Mouse (Mus musculus) CH12.LX (cell line): ENCODE results near the gene Gipr. TPM values are rescaled to one million over a fixed set of nuclear protein-coding genes. Genes with fewer than 3 reads are reported as not detected.

Experiments used
- DNase-seq: peaks from one replicate; pipeline ENCODE4 v3.0.0-alpha.2; 2013; ENCODE audit errors: extremely low read depth
- H3K27ac ChIP-seq: 2 replicates; pipeline ENCODE4 v1.5.1; 2012; ENCODE audit warnings: low read depth, mild to moderate bottlenecking, control low read depth, moderate library complexity; ENCODE audit not compliant: insufficient read depth
- H3K27me3 ChIP-seq: replicated peaks from 2 replicates; pipeline ENCODE3; 2012; ENCODE audit warnings: inconsistent platforms
- H3K36me3 ChIP-seq, 2 experiments: replicated peaks in 1 of 2; 2 replicates each; pipeline versions ENCODE3 to v1.6.1; 2012; ENCODE audit warnings: inconsistent platforms in 1 of 2, low read length in 1 of 2, mild to moderate bottlenecking in 1 of 2, mixed read lengths in 1 of 2, moderate library complexity in 1 of 2; ENCODE audit not compliant: control insufficient read depth in 1 of 2, insufficient read depth in 1 of 2
- H3K4me1 ChIP-seq, 2 experiments: 2 replicates each; pipeline ENCODE4 v1.6.1; 2012; ENCODE audit warnings: inconsistent platforms in 1 of 2, moderate library complexity in 1 of 2; ENCODE audit not compliant: insufficient read depth in 2 of 2, control insufficient read depth in 1 of 2
- H3K4me2 ChIP-seq: 2 replicates; pipeline ENCODE4 v1.6.1; 2012; ENCODE audit warnings: low read depth, mild to moderate bottlenecking, control low read depth; ENCODE audit not compliant: poor library complexity, insufficient read depth, severe bottlenecking
- H3K4me3 ChIP-seq, 3 experiments: fragments of 150-350 bp in 1 of 3; sonication (generic) in 1 of 3; replicated peaks in 1 of 3; 2 replicates each; pipeline versions ENCODE3 to v1.5.1; 2011 to 2012; ENCODE audit warnings: low read depth in 2 of 3, low read length in 2 of 3, mild to moderate bottlenecking in 2 of 3, moderate library complexity in 2 of 3, control low read depth in 1 of 3, improper control_type of control experiment in 1 of 3, inconsistent platforms in 1 of 3, mixed read lengths in 1 of 3; ENCODE audit not compliant: poor library complexity in 1 of 3
- H3K79me2 ChIP-seq: replicated peaks from 2 replicates; pipeline ENCODE4 v1.6.1; 2012; ENCODE audit warnings: mild to moderate bottlenecking, moderate library complexity; ENCODE audit not compliant: control insufficient read depth, poor library complexity, insufficient read depth, severe bottlenecking; ENCODE audit errors: extremely low read depth
- H3K9ac ChIP-seq: 2 replicates; pipeline ENCODE4 v1.6.1; 2012; ENCODE audit warnings: low read depth, mild to moderate bottlenecking, control low read depth, moderate library complexity; ENCODE audit not compliant: insufficient read depth
- H3K9me3 ChIP-seq: replicated peaks from 2 replicates; pipeline ENCODE3; 2012; ENCODE audit warnings: low read length, inconsistent platforms, mixed read lengths
- BHLHE40 ChIP-seq: IDR thresholded peaks from 2 replicates; pipeline ENCODE4 v1.6.1; 2011; ENCODE audit warnings: mild to moderate bottlenecking, low read depth, low read length, improper control_type of control experiment
- CTCF ChIP-seq, 2 experiments: IDR thresholded peaks in 1 of 2; conservative IDR thresholded peaks in 1 of 2; 2 replicates each; pipeline ENCODE4 v1.5.1; 2011 to 2012; ENCODE audit warnings: low read depth in 2 of 2, low read length in 2 of 2, improper control_type of control experiment in 1 of 2, inconsistent platforms in 1 of 2, mild to moderate bottlenecking in 1 of 2, moderate library complexity in 1 of 2
- E2F4 ChIP-seq: IDR thresholded peaks from 2 replicates; pipeline ENCODE4 v1.6.1; 2011; ENCODE audit warnings: low read depth, low read length, improper control_type of control experiment; ENCODE audit not compliant: insufficient replicate concordance
- ELF1 ChIP-seq: IDR thresholded peaks from 2 replicates; pipeline ENCODE4 v1.6.1; 2014; ENCODE audit warnings: low read depth, mild to moderate bottlenecking, inconsistent platforms, low read length, improper control_type of control experiment
- EP300 ChIP-seq: IDR thresholded peaks from 2 replicates; pipeline ENCODE4 v1.6.1; 2011; ENCODE audit warnings: low read length, improper control_type of control experiment
- ETS1 ChIP-seq: conservative IDR thresholded peaks from 2 replicates; pipeline ENCODE4 v1.6.1; 2012; ENCODE audit warnings: low read depth, mild to moderate bottlenecking, inconsistent platforms, low read length, improper control_type of control experiment, moderate library complexity
- HCFC1 ChIP-seq: IDR thresholded peaks from 2 replicates; pipeline ENCODE4 v1.6.1; 2012; ENCODE audit warnings: low read depth, mild to moderate bottlenecking, inconsistent platforms, low read length, improper control_type of control experiment
- IRF4 ChIP-seq: IDR thresholded peaks from 2 replicates; pipeline ENCODE4 v1.6.1; 2014; ENCODE audit warnings: low read depth, mild to moderate bottlenecking, inconsistent platforms, low read length, improper control_type of control experiment
- JUN ChIP-seq: IDR thresholded peaks from 2 replicates; pipeline ENCODE4 v1.6.1; 2011; ENCODE audit warnings: low read depth, mild to moderate bottlenecking, low read length, improper control_type of control experiment, moderate library complexity; ENCODE audit not compliant: insufficient read depth
- JUND ChIP-seq: conservative IDR thresholded peaks from 2 replicates; pipeline ENCODE4 v1.6.1; 2011; ENCODE audit warnings: low read depth, low read length, improper control_type of control experiment
- MAFK ChIP-seq: IDR thresholded peaks from 2 replicates; pipeline ENCODE4 v1.6.1; 2011; ENCODE audit warnings: low read length, improper control_type of control experiment; ENCODE audit not compliant: insufficient replicate concordance
- MAZ ChIP-seq: IDR thresholded peaks from 2 replicates; pipeline ENCODE4 v1.6.1; 2012; ENCODE audit warnings: low read depth, mild to moderate bottlenecking, inconsistent platforms, low read length, improper control_type of control experiment, moderate library complexity
- MEF2A ChIP-seq: IDR thresholded peaks from 2 replicates; pipeline ENCODE4 v1.6.1; 2014; ENCODE audit warnings: low read depth, mild to moderate bottlenecking, inconsistent platforms, low read length, improper control_type of control experiment, borderline replicate concordance
- MYC ChIP-seq: IDR thresholded peaks from 2 replicates; pipeline ENCODE4 v1.6.1; 2011; ENCODE audit warnings: low read depth, mild to moderate bottlenecking, improper control_type of control experiment, low read length
- NELFE ChIP-seq: IDR thresholded peaks from 2 replicates; pipeline ENCODE4 v1.6.1; 2011; ENCODE audit warnings: low read depth, low read length, improper control_type of control experiment
- NRF1 ChIP-seq: IDR thresholded peaks from 2 replicates; pipeline ENCODE4 v1.6.1; 2014; ENCODE audit warnings: low read depth, mild to moderate bottlenecking, inconsistent platforms, low read length, improper control_type of control experiment, moderate library complexity
- PAX5 ChIP-seq: IDR thresholded peaks from 2 replicates; pipeline ENCODE4 v1.6.1; 2012; ENCODE audit warnings: low read length, inconsistent platforms, mixed read lengths
- POLR2A ChIP-seq: IDR thresholded peaks from 2 replicates; pipeline ENCODE4 v1.6.1; 2011; ENCODE audit warnings: low read depth, mild to moderate bottlenecking, improper control_type of control experiment, low read length
- POLR2AphosphoS2 ChIP-seq: IDR thresholded peaks from 2 replicates; pipeline ENCODE4 v1.6.1; 2011; ENCODE audit warnings: low read depth, low read length, improper control_type of control experiment
- RAD21 ChIP-seq: IDR thresholded peaks from 2 replicates; pipeline ENCODE4 v1.6.1; 2011; ENCODE audit warnings: low read depth, mild to moderate bottlenecking, low read length, improper control_type of control experiment, moderate library complexity
- SIN3A ChIP-seq: IDR thresholded peaks from 2 replicates; pipeline ENCODE4 v1.6.1; 2012; ENCODE audit warnings: low read length, improper control_type of control experiment, inconsistent platforms
- SMC3 ChIP-seq: IDR thresholded peaks from 2 replicates; pipeline ENCODE4 v1.6.1; 2011; ENCODE audit warnings: low read depth, low read length, improper control_type of control experiment
- TBP ChIP-seq: conservative IDR thresholded peaks from 2 replicates; pipeline ENCODE4 v1.6.1; 2011; ENCODE audit warnings: low read depth, low read length, improper control_type of control experiment
- TCF12 ChIP-seq: IDR thresholded peaks from 2 replicates; pipeline ENCODE4 v1.6.1; 2014; ENCODE audit warnings: low read depth, mild to moderate bottlenecking, inconsistent platforms, low read length, improper control_type of control experiment
- UBTF ChIP-seq: IDR thresholded peaks from 2 replicates; pipeline ENCODE4 v1.6.1; 2012; ENCODE audit warnings: low read depth, mild to moderate bottlenecking, inconsistent platforms, low read length, improper control_type of control experiment, moderate library complexity
- ZKSCAN1 ChIP-seq: IDR thresholded peaks from 2 replicates; pipeline ENCODE4 v1.6.1; 2012; ENCODE audit warnings: low read depth, inconsistent platforms, low read length, improper control_type of control experiment, borderline replicate concordance
- dilution Hi-C: fragments of 300-500 bp; cut with MboI; formaldehyde crosslinking; loops from 2 replicates; pipeline ENCODE4 v1.14.3; 2020; ENCODE audit warnings: low sequenced_read_pairs; ENCODE audit not compliant: extremely low pct_unique_long_range_greater_than_20kb, extremely low pct_ligation_motif_present
- in situ Hi-C: fragments of 300-500 bp; cut with MboI; formaldehyde crosslinking; loops from 3 replicates; pipeline ENCODE4 v1.14.3; 2019; ENCODE audit warnings: low sequenced_read_pairs, low pct_ligation_motif_present, low pct_unique_long_range_greater_than_20kb, mixed read lengths
- polyA plus RNA-seq: library from polyadenylated mRNA; unstranded; fragments of >175 nt; gene quantifications from 2 replicates; pipeline ENCODE4 v1.2.1, GENCODE M21; 2012; ENCODE audit warnings: low read depth; ENCODE audit not compliant: insufficient read length
- total RNA-seq, 2 experiments: library from RNA; depleted of rRNA; stranded (reverse); fragments of 300-350 nt in 1 of 2; fragments of >200 nt in 1 of 2; gene quantifications; 2 replicates each; pipeline ENCODE4 v1.2.3; 2012 to 2014

Gene Gipr
- total and polyA plus RNA-seq, 3 experiments = 0.04 to 0.11 TPM; not detected in 1

GRCm38 (mm10) chr7:19109565-19109964 lies 56.4 kb downstream of the Gipr start:
- no peak for DNase-seq
- Histone ChIP-seq H3K27ac (no peak overlapping the region), H3K4me3 (no peak overlapping the region), H3K27me3 (peaks cover 74% of the 10 kb centered on the region), H3K4me1 (peaks cover 8 to 16% of the 10 kb centered on the region in 2 experiments), H3K79me2 (no peaks in the 10 kb centered on the region), H3K4me2 (no peak overlapping the region), H3K36me3 (no peaks in the 10 kb centered on the region), H3K9me3 (no peaks in the 10 kb centered on the region), H3K9ac (no peak overlapping the region)
- dilution Hi-C loops (no loop called here), in situ Hi-C loops (no loop called here)
- TF ChIP-seq E2F4 (no peak), JUN (no peak), MEF2A (no peak), TBP (no peak), EP300 (no peak), NELFE (no peak), SIN3A (no peak), UBTF (no peak)

GRCm38 (mm10) chr7:19107436-19107835 lies 58.5 kb downstream of the Gipr start:
- Histone ChIP-seq H3K27ac (no peak overlapping the region), H3K9ac (no peak overlapping the region), H3K36me3 (no peaks in the 10 kb centered on the region), H3K79me2 (no peaks in the 10 kb centered on the region), H3K4me1 (peaks cover 10 to 22% of the 10 kb centered on the region in 2 experiments), H3K4me2 (no peak overlapping the region), H3K9me3 (no peaks in the 10 kb centered on the region), H3K27me3 (peaks cover 77% of the 10 kb centered on the region), H3K4me3 (no peak overlapping the region)
- TF ChIP-seq TCF12 = no peak
- no peak for TF ChIP-seq ETS1
- TF ChIP-seq CTCF (conservative IDR thresholded peaks at IDR 0.05 in 1 of 2, IDR thresholded peaks at IDR 0.05 in 1 of 2; ENCODE audit: low read depth in 2 of 2, low read length in 2 of 2) = no peak
- TF ChIP-seq BHLHE40 = no peak
- TF ChIP-seq ZKSCAN1 = no peak
- TF ChIP-seq IRF4 = no peak
- TF ChIP-seq MEF2A = no peak
- TF ChIP-seq POLR2A = no peak
- no peak for TF ChIP-seq MAZ
- TF ChIP-seq PAX5 = no peak
- no peak for TF ChIP-seq MYC
- no peak for TF ChIP-seq RAD21
- no peak for TF ChIP-seq JUND
- TF ChIP-seq SMC3 = no peak
- TF ChIP-seq POLR2AphosphoS2 = no peak
- TF ChIP-seq UBTF = no peak
- TF ChIP-seq NRF1 = no peak
- TF ChIP-seq HCFC1 = no peak
- TF ChIP-seq ELF1 = no peak
- TF ChIP-seq MAFK = no peak
- in situ Hi-C loops (no loop called here), dilution Hi-C loops (no loop called here)
- no peak for DNase-seq
